Mouse (Mus musculus): Measurements from ENCODE around the gene Leng8.

DNA sequence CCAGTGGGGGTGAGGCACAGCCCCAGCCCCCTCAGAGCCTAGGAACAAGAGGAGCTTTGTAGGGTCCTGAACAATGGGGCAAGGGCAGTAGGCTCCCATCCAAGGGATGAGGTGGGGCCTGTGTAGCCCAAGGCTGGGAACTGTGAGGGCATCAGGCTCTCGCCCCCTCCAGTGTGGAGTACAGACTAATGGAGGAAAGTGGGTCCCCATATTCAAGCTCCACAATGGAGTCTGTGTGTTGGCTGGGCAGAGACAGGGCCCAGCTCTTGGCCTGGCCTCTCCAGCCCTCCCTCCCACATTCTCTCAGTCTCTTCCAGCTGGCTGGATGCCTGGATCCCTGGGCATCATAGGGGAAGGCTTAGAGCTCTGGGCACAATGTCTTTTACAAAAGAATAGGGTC is 13.1 kb upstream of the Leng8 start:
- no peak for TF ChIP-seq CTCF (IDR thresholded peaks at IDR 0.05; ENCODE audit: borderline replicate concordance, extremely low read depth, insufficient read depth, insufficient read length)
- no peak for TF ChIP-seq POLR2A (IDR thresholded peaks at IDR 0.05; ENCODE audit: borderline replicate concordance, extremely low read depth, insufficient read depth, insufficient read length, poor library complexity, severe bottlenecking)
